Mouse (Mus musculus) limb, embryonic 14.5 days (tissue): ENCODE data around the gene Prdm4. TPM values are rescaled to one million over a fixed set of nuclear protein-coding genes. Genes with fewer than 3 reads are reported as not detected.

ENCODE experiments used
- ATAC-seq: fragments of 200-750 bp; cut with Nextera tagmentation; 2 replicates; pipeline ENCODE4 v1.8.0; 2017; ENCODE audit warnings: low read depth, moderate number of reproducible peaks, moderate TSS enrichment; ENCODE audit not compliant: low FRiP score
- DNase-seq: peaks from one replicate; pipeline ENCODE4 v3.0.0-alpha.2; 2015; ENCODE audit warnings: low spot score
- H3K27ac ChIP-seq: fragments of 300-500 bp; sonication (generic); replicated peaks from 2 replicates; pipeline ENCODE4 v1.5.1; 2014; ENCODE audit warnings: low read depth, mild to moderate bottlenecking, low read length, moderate library complexity, mixed read lengths
- H3K27me3 ChIP-seq: fragments of 300-500 bp; sonication (generic); 2 replicates; pipeline ENCODE4 v1.6.1; 2014; ENCODE audit warnings: low read length, mixed read lengths; ENCODE audit not compliant: control insufficient read depth, insufficient read depth
- H3K36me3 ChIP-seq: fragments of 300-500 bp; sonication (generic); 2 replicates; pipeline ENCODE4 v1.6.1; 2014; ENCODE audit warnings: mild to moderate bottlenecking, low read length, moderate library complexity, mixed read lengths; ENCODE audit not compliant: control insufficient read depth, insufficient read depth
- H3K4me1 ChIP-seq: fragments of 300-500 bp; sonication (generic); 2 replicates; pipeline ENCODE4 v1.6.1; 2014; ENCODE audit warnings: antibody characterized with exemption, low read length, mixed read lengths; ENCODE audit not compliant: control insufficient read depth, insufficient read depth
- H3K4me2 ChIP-seq: fragments of 300-500 bp; sonication (generic); replicated peaks from 2 replicates; pipeline ENCODE4 v1.6.1; 2014; ENCODE audit warnings: low read depth, mild to moderate bottlenecking, low read length, moderate library complexity; ENCODE audit not compliant: severe bottlenecking
- H3K4me3 ChIP-seq: fragments of 300-500 bp; sonication (generic); replicated peaks from 2 replicates; pipeline ENCODE4 v1.5.1; 2014; ENCODE audit warnings: low read length
- H3K9ac ChIP-seq: fragments of 300-500 bp; sonication (generic); 2 replicates; pipeline ENCODE4 v1.6.1; 2014; ENCODE audit warnings: mild to moderate bottlenecking, low read depth, low read length, moderate library complexity; ENCODE audit not compliant: severe bottlenecking
- H3K9me3 ChIP-seq: fragments of 300-500 bp; sonication (generic); 2 replicates; pipeline ENCODE4 v1.6.1; 2016; ENCODE audit warnings: low read length; ENCODE audit not compliant: control insufficient read depth
- POLR2A ChIP-seq: fragments of 200-500 bp; IDR thresholded peaks from 2 replicates; pipeline ENCODE4 v1.8.0; 2012; ENCODE audit warnings: inconsistent platforms, mild to moderate bottlenecking, moderate library complexity, borderline replicate concordance; ENCODE audit not compliant: insufficient read depth, insufficient read length; ENCODE audit errors: extremely low read depth
- WGBS: fragments of 180-500 bp; shearing (Covaris S2); extraction: QIAGEN DNeasy Blood & Tissue Kit; methylation state at CpG from one replicate; pipeline ENCODE4 v1.1.7; 2014; 5-methylcytosine and 5-hydroxymethylcytosine counted together
- polyA plus RNA-seq, 2 experiments: library from polyadenylated mRNA; depleted of rRNA in 1 of 2; stranded (reverse) in 1 of 2; unstranded in 1 of 2; fragments of >200 nt; fragmentation: Nextera tagmentation in 1 of 2; extraction: Ambion mirVana in 1 of 2; gene quantifications; 2 replicates each; pipeline versions ENCODE4 v1.2.1 to v1.2.3; 2012 to 2014

The Prdm4 gene
- polyA plus RNA-seq, 2 experiments: 25.0 to 37.8 TPM

GRCm38 (mm10) chr10:85846105-85846862 is 70.7 kb downstream of the Prdm4 start:
- H3K27ac ChIP-seq: no peak overlapping the region
- H3K9ac ChIP-seq: no peak overlapping the region
- H3K9me3 ChIP-seq: no peaks in the 10 kb centered on the region
- no peak for TF ChIP-seq POLR2A
- H3K4me1 ChIP-seq: no peaks in the 10 kb centered on the region
- no peak overlapping the region for H3K4me3 ChIP-seq
- ATAC-seq (no peak), DNase-seq (no peak)
- no peaks in the 10 kb centered on the region for H3K36me3 ChIP-seq
- no peak overlapping the region for H3K4me2 ChIP-seq
- 67% methylated on average over 4 of the region's 4 CpGs for WGBS
- no peaks in the 10 kb centered on the region for H3K27me3 ChIP-seq

Other genes with a start within 250 kb of the Prdm4 start
- 34.6 and 36.1 TPM in 2 replicates for gene Pwp1, start 87.6 kb downstream of the Prdm4 start, polyA plus RNA-seq (2012; rRNA removed)
- 76.0 and 76.2 TPM in 2 replicates for gene Pwp1, start 87.6 kb downstream of the Prdm4 start, polyA plus RNA-seq (2014; fragmentation: Nextera tagmentation; extraction: Ambion mirVana)
- 0.24 and 0.28 TPM in 2 replicates for gene Ascl4, start 10.5 kb upstream of the Prdm4 start, polyA plus RNA-seq (2012; rRNA removed)
- 0.44 and 0.79 TPM in 2 replicates for gene Ascl4, start 10.5 kb upstream of the Prdm4 start, polyA plus RNA-seq (2014; fragmentation: Nextera tagmentation; extraction: Ambion mirVana)
- gene Rtcb, start 40.7 kb upstream of the Prdm4 start, polyA plus RNA-seq (2012; rRNA removed): 138 and 172 TPM in 2 replicates
- gene Rtcb, start 40.7 kb upstream of the Prdm4 start, polyA plus RNA-seq (2014; fragmentation: Nextera tagmentation; extraction: Ambion mirVana): 174 and 182 TPM in 2 replicates
- gene Bpifc, start 94.8 kb upstream of the Prdm4 start, polyA plus RNA-seq (2012; rRNA removed): 4.0 TPM in 2 replicates
- 6.3 and 9.4 TPM in 2 replicates for gene Bpifc, start 94.8 kb upstream of the Prdm4 start, polyA plus RNA-seq (2014; fragmentation: Nextera tagmentation; extraction: Ambion mirVana)
- gene Fbxo7, start 104.8 kb upstream of the Prdm4 start, polyA plus RNA-seq (2012; rRNA removed): 33.7 and 41.9 TPM in 2 replicates
- 31.2 and 32.4 TPM in 2 replicates for gene Fbxo7, start 104.8 kb upstream of the Prdm4 start, polyA plus RNA-seq (2014; fragmentation: Nextera tagmentation; extraction: Ambion mirVana)